Mouse (Mus musculus) retina, adult 2 months (tissue): ENCODE measurements around the gene Sel1l3.

Experiments used
- DNase-seq: peaks from one replicate; pipeline ENCODE4 v3.0.0-alpha.2; 2012; ENCODE audit warnings: low read depth, low spot score

Sel1l3 gene

DNA sequence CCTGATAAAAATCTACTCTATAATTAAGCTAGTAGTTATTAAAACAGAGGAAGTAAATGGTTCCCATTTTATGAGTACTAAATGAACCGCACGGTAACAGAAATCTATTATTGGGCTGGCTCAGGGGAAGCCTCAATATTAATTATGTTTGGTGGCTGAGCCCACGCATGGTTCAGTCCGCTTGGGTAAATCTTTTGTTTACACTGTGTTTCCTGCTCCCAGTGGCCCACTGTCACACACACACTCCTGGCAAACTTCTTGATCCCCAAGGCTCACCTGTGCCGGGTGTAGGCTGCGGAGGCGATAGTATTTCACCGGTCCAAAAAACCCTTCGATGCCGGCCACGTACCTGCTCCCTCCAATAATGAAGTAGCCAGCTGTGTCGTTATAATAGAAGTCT, 39.3 kb downstream of the Sel1l3 start:
- DNase-seq: no peak

DNA sequence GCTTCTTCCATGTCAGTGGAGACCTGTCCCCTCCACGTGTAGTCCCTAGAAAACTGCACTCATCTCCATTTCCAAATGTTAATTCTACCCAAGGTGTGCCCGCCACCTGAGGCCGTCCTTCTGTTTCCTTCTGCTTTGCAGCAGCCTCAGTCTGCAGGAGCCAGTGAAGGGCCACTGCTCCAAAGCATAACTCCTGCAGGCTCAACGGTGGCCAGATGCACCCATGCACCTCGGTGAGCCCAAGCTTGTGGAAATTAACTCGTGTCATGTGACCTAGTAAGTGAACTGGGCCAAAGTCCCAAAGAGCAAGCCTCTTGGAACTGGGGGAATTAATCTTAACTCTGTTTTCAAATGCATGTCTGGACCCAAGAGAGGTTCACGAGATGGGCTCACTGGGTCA, 40.8 kb downstream of the Sel1l3 start:
- DNase-seq: no peak

DNA sequence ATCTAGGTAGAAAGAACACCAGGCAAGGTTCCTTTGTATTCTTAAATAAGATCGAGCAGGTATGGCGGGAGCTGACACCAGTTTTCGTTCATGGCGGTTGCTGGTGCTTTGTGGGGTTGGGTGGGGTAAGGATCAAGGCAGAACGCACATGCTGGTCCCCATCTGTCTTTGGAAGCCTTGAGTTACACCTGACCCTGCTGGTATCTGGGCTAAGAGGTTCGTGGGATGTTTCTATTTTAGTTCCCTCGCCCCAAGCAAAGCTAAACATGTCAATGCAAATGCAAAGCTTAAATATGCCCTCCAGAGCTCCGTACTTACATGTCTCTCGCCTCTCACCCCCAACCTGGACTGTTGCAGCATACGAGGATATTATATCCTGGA, 41.5 kb downstream of the Sel1l3 start:
- DNase-seq: no peak

- no peak for DNase-seq
Observed at GRCm38 (mm10) chr5:53171611-53172255, 42.0 kb downstream of the Sel1l3 start.

- no peak for DNase-seq
Observed at GRCm38 (mm10) chr5:53167564-53167963, 46.2 kb downstream of the Sel1l3 start.

DNA sequence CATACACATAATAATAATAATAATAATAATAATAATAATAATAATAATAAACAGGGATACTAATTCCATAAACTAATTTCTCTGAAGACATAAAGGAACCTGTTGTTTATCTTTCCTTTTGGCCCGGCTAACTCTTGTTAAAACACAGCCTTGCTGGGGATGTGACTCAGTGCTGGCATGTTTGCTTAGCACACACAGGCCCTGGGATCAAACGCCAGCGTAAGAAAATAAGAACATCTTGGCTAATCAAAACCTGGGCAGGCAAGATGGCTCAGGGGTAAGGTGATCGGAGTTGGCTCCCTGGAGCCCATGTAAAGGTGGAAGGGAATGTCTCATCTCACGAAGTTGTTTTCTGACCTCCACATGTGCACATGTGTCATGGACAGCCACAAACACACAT, 48.1 kb downstream of the Sel1l3 start:
- no peak for DNase-seq

DNA sequence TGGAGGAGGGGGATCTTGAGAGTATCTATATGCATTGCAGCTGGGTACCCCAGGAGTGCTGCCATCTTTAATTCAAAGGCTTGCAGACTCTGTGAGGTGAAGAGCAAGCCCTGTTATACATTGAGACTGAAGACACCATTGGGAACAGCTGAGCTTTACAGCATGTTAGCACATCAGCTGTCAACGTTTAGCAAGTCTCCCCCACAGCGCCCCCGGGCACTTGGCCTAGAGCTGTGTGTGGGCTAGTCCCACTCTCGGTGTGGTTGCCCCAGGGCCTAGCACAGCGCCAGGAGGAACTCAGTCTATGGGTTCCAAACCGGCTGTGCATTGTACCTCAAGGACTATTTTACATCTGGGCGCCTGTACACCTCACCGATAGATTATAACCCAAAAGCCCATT, 51.3 kb downstream of the Sel1l3 start:
- no peak for DNase-seq

DNA sequence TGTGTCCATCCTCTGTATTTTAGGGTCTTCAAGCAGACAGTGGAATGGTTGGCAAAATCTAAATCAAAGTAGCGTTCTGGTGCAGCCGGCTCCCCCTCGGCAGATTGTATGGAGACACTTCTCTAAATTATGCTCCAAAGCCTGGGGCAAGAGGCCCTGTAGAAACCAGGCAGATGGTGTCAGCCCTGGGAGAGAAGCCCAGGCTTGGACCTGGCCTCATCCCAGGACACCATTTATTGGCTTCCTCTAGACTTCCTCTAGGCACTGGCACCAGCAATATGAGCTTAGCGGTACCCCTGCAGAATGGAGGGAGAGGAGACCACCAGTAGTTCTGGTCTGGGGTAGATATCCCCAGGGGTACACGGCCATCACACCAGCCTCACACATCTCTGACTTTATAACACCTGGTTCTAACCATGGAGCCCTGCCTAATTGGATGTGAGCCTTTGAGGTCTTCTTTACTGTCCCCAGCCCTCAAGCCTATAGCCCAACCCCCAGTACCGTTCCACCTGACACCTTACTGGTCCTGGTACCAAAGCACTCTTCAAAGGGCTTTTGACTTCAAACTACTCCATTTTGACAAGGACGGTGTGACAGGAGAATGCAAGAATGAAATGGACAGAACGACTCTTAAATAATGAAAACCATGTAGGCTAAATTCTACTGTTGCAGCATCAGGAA, 52.1 kb downstream of the Sel1l3 start:
- no peak for DNase-seq

DNA sequence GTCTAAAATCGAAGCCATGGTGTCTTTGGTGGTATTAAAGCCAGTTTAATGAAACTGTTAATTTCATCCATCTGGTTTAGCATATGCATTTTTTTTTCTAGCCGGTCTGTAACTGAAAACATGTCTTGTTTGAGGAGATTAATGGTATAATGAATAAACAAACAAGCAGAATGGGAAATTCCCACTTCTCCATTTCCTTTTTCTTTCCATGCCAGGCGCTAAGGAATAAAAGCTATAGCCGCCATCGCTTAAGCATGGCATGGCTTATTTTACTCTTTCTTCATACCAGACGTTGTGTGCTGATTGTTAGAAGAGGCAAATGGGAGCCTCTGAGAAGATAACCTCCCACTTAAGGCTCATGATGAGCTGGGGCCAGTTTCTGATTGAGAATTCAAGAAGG, 53.5 kb downstream of the Sel1l3 start:
- DNase-seq: no peak

GRCm38 (mm10) chr5:53159631-53160030, 54.1 kb downstream of the Sel1l3 start:
- no peak for DNase-seq

GRCm38 (mm10) chr5:53159166-53159565, 54.6 kb downstream of the Sel1l3 start:
- no peak for DNase-seq

- no peak for DNase-seq
Observed at GRCm38 (mm10) chr5:53155985-53156679, 57.6 kb downstream of the Sel1l3 start.

GRCm38 (mm10) chr5:53154501-53154900, 59.2 kb downstream of the Sel1l3 start:
- DNase-seq: no peak

- no peak for DNase-seq
Observed at GRCm38 (mm10) chr5:53154078-53154477, 59.6 kb downstream of the Sel1l3 start.

- no peak for DNase-seq
Observed at GRCm38 (mm10) chr5:53153144-53153543, 60.6 kb downstream of the Sel1l3 start.

DNA sequence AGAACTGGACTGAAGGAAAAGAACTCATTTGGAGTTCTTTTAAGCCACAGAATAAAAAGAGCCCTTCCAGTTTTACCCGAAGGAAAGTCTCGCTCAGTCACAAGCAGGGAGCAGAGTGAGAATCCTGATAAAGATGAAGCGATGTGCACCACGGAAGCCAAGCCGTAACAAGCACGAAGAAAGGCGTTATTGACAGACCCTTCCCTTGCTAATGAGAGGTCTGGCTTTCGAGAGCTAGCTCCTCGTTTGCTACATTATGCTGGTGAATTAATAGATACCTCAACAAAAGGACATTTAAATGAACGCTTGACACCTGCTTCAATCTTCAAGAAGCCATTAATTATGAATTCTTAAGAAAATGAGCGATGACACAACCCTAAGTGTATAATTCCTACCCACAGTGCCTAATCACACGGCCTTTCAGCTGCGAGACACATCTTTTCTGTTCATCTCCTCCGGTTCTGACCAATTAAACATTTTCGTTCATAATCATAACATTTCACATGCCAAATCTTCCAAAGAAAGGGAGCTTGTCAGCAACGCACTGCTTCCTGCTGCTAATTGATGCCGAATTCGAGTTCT, 62.3 kb downstream of the Sel1l3 start:
- no peak for DNase-seq

- no peak for DNase-seq
Observed at GRCm38 (mm10) chr5:53148960-53149685, 64.6 kb downstream of the Sel1l3 start.

DNA sequence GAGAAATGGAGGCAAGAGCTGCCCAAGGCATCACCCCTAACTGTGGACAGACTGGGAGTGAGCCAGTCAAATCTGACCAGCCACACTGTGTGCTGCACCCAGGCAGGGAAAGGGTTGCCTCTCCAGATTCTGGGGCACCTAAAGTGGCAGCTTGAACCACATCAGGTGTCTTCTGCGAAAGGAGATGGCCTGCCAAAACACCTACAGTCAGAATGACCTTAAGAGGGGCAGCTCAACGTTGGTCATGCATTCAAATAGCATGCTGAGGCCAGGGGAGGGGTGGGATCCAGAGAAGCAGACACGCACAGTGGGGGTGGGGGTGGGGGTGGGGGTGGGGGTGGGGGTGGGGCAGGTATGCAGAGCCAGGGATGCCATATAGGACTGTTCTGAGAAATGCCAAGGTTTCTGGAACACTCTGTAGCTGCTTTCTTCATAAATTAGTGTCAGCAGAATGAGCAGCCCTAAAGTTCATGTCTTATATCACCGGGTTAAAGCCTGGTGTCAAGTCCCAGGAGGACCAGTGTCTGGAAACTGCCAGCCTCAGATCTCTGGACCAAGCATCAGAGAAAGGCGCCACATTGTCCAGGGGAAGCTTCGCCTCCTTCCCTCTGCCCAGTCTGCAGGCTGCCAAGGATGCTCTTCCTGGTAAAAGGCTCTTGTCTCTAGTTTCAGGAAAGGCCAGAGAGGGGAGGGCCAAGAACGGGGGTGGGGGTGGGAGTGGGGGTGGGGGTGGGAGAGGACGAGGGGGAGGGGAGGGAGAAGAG, 65.4 kb downstream of the Sel1l3 start:
- no peak for DNase-seq

- no peak for DNase-seq
Observed at GRCm38 (mm10) chr5:53147418-53147817, 66.3 kb downstream of the Sel1l3 start.

GRCm38 (mm10) chr5:53146684-53147061, 67.1 kb downstream of the Sel1l3 start:
- no peak for DNase-seq

GRCm38 (mm10) chr5:53146049-53146683, 67.6 kb downstream of the Sel1l3 start:
- DNase-seq: no peak
